Mouse (Mus musculus) MEL (cell line): ENCODE measurements around the gene Izumo1. TPM values are rescaled to one million over a fixed set of nuclear protein-coding genes. Genes with fewer than 3 reads are reported as not detected.

Source experiments
- DNase-seq: peaks from one replicate; pipeline ENCODE4 v3.0.0; 2011; ENCODE audit warnings: low read depth, low spot score
- H3K27ac ChIP-seq: 2 replicates; pipeline ENCODE4 v1.5.1; 2012; ENCODE audit warnings: low read depth, mild to moderate bottlenecking, control low read depth, low read length, moderate library complexity; ENCODE audit not compliant: control insufficient read depth
- H3K27me3 ChIP-seq, 2 experiments: fragments of 150-350 bp in 1 of 2; sonication (generic) in 1 of 2; 2 replicates each; pipeline ENCODE4 v1.6.1; 2012; ENCODE audit warnings: low read length in 2 of 2, mild to moderate bottlenecking in 2 of 2, improper control_type of control experiment in 1 of 2, moderate library complexity in 1 of 2; ENCODE audit not compliant: insufficient read depth in 2 of 2, control insufficient read depth in 1 of 2
- H3K36me3 ChIP-seq, 2 experiments: 2 replicates each; pipeline ENCODE4 v1.6.1; 2012 to 2014; ENCODE audit warnings: low read length in 2 of 2, improper control_type of control experiment in 1 of 2, inconsistent platforms in 1 of 2, mild to moderate bottlenecking in 1 of 2; ENCODE audit not compliant: insufficient read depth in 2 of 2, control insufficient read depth in 1 of 2
- H3K4me1 ChIP-seq, 2 experiments: fragments of 150-350 bp in 1 of 2; sonication (generic) in 1 of 2; 2 replicates each; pipeline ENCODE4 v1.6.1; 2012; ENCODE audit warnings: low read length in 2 of 2, improper control_type of control experiment in 1 of 2, mild to moderate bottlenecking in 1 of 2; ENCODE audit not compliant: insufficient read depth in 2 of 2, control insufficient read depth in 1 of 2
- H3K4me3 ChIP-seq, 2 experiments: fragments of 150-350 bp in 1 of 2; sonication (generic) in 1 of 2; 2 replicates each; pipeline ENCODE4 v1.5.1; 2012; ENCODE audit warnings: low read depth in 2 of 2, low read length in 2 of 2, mild to moderate bottlenecking in 2 of 2, moderate library complexity in 2 of 2, control low read depth in 1 of 2, improper control_type of control experiment in 1 of 2; ENCODE audit not compliant: control insufficient read depth in 1 of 2, insufficient read depth in 1 of 2
- H3K79me2 ChIP-seq: 2 replicates; pipeline ENCODE4 v1.6.1; 2012; ENCODE audit warnings: mild to moderate bottlenecking, low read length, moderate library complexity; ENCODE audit not compliant: control insufficient read depth, poor library complexity, insufficient read depth
- H3K9ac ChIP-seq: 2 replicates; pipeline ENCODE4 v1.6.1; 2012; ENCODE audit warnings: low read depth, mild to moderate bottlenecking, control low read depth, low read length, moderate library complexity; ENCODE audit not compliant: control insufficient read depth, poor library complexity, severe bottlenecking
- H3K9me3 ChIP-seq: fragments of 150-350 bp; sonication (generic); replicated peaks from 2 replicates; pipeline ENCODE4 v1.6.1; 2012; ENCODE audit warnings: mild to moderate bottlenecking, low read length, improper control_type of control experiment, moderate library complexity; ENCODE audit not compliant: insufficient read depth
- BHLHE40 ChIP-seq: IDR thresholded peaks from 2 replicates; pipeline ENCODE4 v1.6.1; 2012; ENCODE audit warnings: low read depth, mild to moderate bottlenecking, inconsistent platforms, low read length, improper control_type of control experiment, borderline replicate concordance
- CHD1 ChIP-seq: IDR thresholded peaks from 2 replicates; pipeline ENCODE4 v1.6.1; 2012; ENCODE audit warnings: low read depth, mild to moderate bottlenecking, inconsistent platforms, low read length, improper control_type of control experiment
- E2F4 ChIP-seq: IDR thresholded peaks from 2 replicates; pipeline ENCODE4 v1.6.1; 2011; ENCODE audit warnings: low read depth, low read length, improper control_type of control experiment, borderline replicate concordance
- ELF1 ChIP-seq: IDR thresholded peaks from 2 replicates; pipeline ENCODE4 v1.6.1; 2014; ENCODE audit warnings: low read depth, mild to moderate bottlenecking, inconsistent platforms, low read length, improper control_type of control experiment, moderate library complexity
- ETS1 ChIP-seq: IDR thresholded peaks from 2 replicates; pipeline ENCODE4 v1.6.1; 2012; ENCODE audit warnings: low read depth, mild to moderate bottlenecking, inconsistent platforms, low read length, improper control_type of control experiment, moderate library complexity
- GABPA ChIP-seq: IDR thresholded peaks from 2 replicates; pipeline ENCODE4 v1.6.1; 2012; ENCODE audit warnings: low read depth, mild to moderate bottlenecking, inconsistent platforms, low read length, improper control_type of control experiment, moderate library complexity
- GATA1 ChIP-seq: IDR thresholded peaks from 2 replicates; pipeline ENCODE4 v1.6.1; 2011; ENCODE audit warnings: low read depth, low read length, improper control_type of control experiment
- HCFC1 ChIP-seq: IDR thresholded peaks from 2 replicates; pipeline ENCODE4 v1.6.1; 2012; ENCODE audit warnings: low read depth, mild to moderate bottlenecking, inconsistent platforms, low read length, improper control_type of control experiment, moderate library complexity
- JUND ChIP-seq: IDR thresholded peaks from 2 replicates; pipeline ENCODE4 v1.6.1; 2011; ENCODE audit warnings: low read depth, mild to moderate bottlenecking, improper control_type of control experiment, low read length
- KAT2A ChIP-seq: conservative IDR thresholded peaks from 2 replicates; pipeline ENCODE4 v1.6.1; 2012; ENCODE audit warnings: low read depth, low read length, improper control_type of control experiment, inconsistent platforms
- MAFK ChIP-seq: IDR thresholded peaks from 2 replicates; pipeline ENCODE4 v1.6.1; 2011; ENCODE audit warnings: low read depth, mild to moderate bottlenecking, low read length, improper control_type of control experiment, borderline replicate concordance
- MAX ChIP-seq: IDR thresholded peaks from 2 replicates; pipeline ENCODE4 v1.6.1; 2011; ENCODE audit warnings: low read length, improper control_type of control experiment
- MYB ChIP-seq: IDR thresholded peaks from 2 replicates; pipeline ENCODE4 v1.6.1; 2011; ENCODE audit warnings: mild to moderate bottlenecking, low read depth, low read length, improper control_type of control experiment
- POLR2A ChIP-seq, 2 experiments: IDR thresholded peaks; 2 replicates each; pipeline ENCODE4 v1.6.1; 2011 to 2012; ENCODE audit warnings: low read length in 2 of 2, mild to moderate bottlenecking in 2 of 2, control low read depth in 1 of 2, improper control_type of control experiment in 1 of 2, low read depth in 1 of 2, moderate library complexity in 1 of 2; ENCODE audit not compliant: control insufficient read depth in 1 of 2, insufficient read depth in 1 of 2, poor library complexity in 1 of 2
- RCOR1 ChIP-seq: IDR thresholded peaks from 2 replicates; pipeline ENCODE4 v1.6.1; 2012; ENCODE audit warnings: low read depth, mild to moderate bottlenecking, inconsistent platforms, low read length, improper control_type of control experiment
- SMC3 ChIP-seq: IDR thresholded peaks from 2 replicates; pipeline ENCODE4 v1.6.1; 2011; ENCODE audit warnings: low read depth, low read length, improper control_type of control experiment
- TBP ChIP-seq: IDR thresholded peaks from 2 replicates; pipeline ENCODE4 v1.8.0; 2011; ENCODE audit warnings: low read depth, low read length, improper control_type of control experiment
- UBTF ChIP-seq: IDR thresholded peaks from 2 replicates; pipeline ENCODE4 v1.6.1; 2012; ENCODE audit warnings: low read depth, mild to moderate bottlenecking, inconsistent platforms, low read length, improper control_type of control experiment, moderate library complexity, borderline replicate concordance; ENCODE audit not compliant: insufficient read depth
- USF2 ChIP-seq, 2 experiments: IDR thresholded peaks; 2 replicates each; pipeline ENCODE4 v1.6.1; 2011 to 2012; ENCODE audit warnings: improper control_type of control experiment in 2 of 2, low read length in 2 of 2, borderline replicate concordance in 1 of 2, inconsistent platforms in 1 of 2, low read depth in 1 of 2, mild to moderate bottlenecking in 1 of 2; ENCODE audit not compliant: insufficient read depth in 1 of 2
- ZKSCAN1 ChIP-seq: IDR thresholded peaks from 2 replicates; pipeline ENCODE4 v1.6.1; 2012; ENCODE audit warnings: low read depth, mild to moderate bottlenecking, inconsistent platforms, low read length, improper control_type of control experiment, moderate library complexity
- ZNF384 ChIP-seq: IDR thresholded peaks from 2 replicates; pipeline ENCODE4 v1.6.1; 2012; ENCODE audit warnings: low read depth, mild to moderate bottlenecking, inconsistent platforms, low read length, improper control_type of control experiment
- polyA plus RNA-seq, 2 experiments: library from polyadenylated mRNA; stranded (reverse) in 1 of 2; unstranded in 1 of 2; fragments of >175 nt in 1 of 2; fragments of >200 nt in 1 of 2; gene quantifications; 2 replicates each; pipeline versions ENCODE4 v1.2.1 to v1.2.4; 2012; ENCODE audit warnings: low replicate concordance in 2 of 2, low read depth in 1 of 2; ENCODE audit not compliant: insufficient read length in 2 of 2, insufficient read depth in 1 of 2, missing spikeins in 1 of 2
- total RNA-seq: library from RNA; depleted of rRNA; stranded (reverse); fragments of 300-350 nt; gene quantifications from 2 replicates; pipeline ENCODE4 v1.2.3, GENCODE M21; 2012

Gene Izumo1
- total and polyA plus RNA-seq, 3 experiments: 0.04 TPM; not detected in 2

DNA sequence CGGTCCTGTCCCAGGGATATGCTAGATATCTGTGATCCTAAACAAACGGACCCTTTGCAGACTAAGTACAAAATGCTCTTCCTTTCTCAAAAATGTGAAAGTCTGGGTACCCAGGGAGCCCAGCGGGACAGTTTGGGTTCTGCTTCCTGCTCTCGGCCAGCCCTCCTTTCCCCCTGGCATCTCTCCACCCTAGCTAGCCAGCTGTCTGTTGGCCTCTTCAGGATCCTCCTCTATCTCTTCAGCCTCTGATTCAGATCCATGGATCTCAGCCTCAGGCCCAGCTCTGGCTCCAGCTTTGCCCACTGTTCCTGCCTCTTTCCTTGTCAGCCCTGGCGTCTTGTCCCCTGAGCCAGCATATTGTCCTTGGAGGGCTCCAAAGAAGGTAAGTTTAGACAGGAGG lies 20.5 kb downstream of the Izumo1 start:
- H3K79me2 ChIP-seq: no peaks in the 10 kb centered on the region
- TF ChIP-seq ELF1: no peak
- TF ChIP-seq KAT2A: no peak
- no peak for TF ChIP-seq USF2 (IDR thresholded peaks at IDR 0.05; ENCODE audit: borderline replicate concordance in 1 of 2, insufficient read depth in 1 of 2, low read depth in 1 of 2, low read length in 2 of 2)
- no peak for TF ChIP-seq RCOR1
- TF ChIP-seq POLR2A (IDR thresholded peaks at IDR 0.05; ENCODE audit: control insufficient read depth in 1 of 2, insufficient read depth in 1 of 2, low read depth in 1 of 2, low read length in 2 of 2, poor library complexity in 1 of 2): no peak
- TF ChIP-seq GABPA: no peak
- TF ChIP-seq GATA1: no peak
- no peak for TF ChIP-seq TBP
- TF ChIP-seq MAX: no peak
- TF ChIP-seq CHD1: no peak
- TF ChIP-seq BHLHE40: no peak
- no peak for TF ChIP-seq ZNF384
- no peak for TF ChIP-seq MYB
- TF ChIP-seq SMC3: no peak
- peaks cover 0 to 1% of the 10 kb centered on the region in 2 experiments; a peak in 1 of 4 replicates for H3K27me3 ChIP-seq
- H3K4me3 ChIP-seq: no peak overlapping the region
- no peak overlapping the region for H3K27ac ChIP-seq
- DNase-seq: no peak
- no peaks in the 10 kb centered on the region for H3K4me1 ChIP-seq
- H3K9ac ChIP-seq: no peak overlapping the region
- H3K36me3 ChIP-seq: no peaks in the 10 kb centered on the region
- H3K9me3 ChIP-seq: no peaks in the 10 kb centered on the region

DNA sequence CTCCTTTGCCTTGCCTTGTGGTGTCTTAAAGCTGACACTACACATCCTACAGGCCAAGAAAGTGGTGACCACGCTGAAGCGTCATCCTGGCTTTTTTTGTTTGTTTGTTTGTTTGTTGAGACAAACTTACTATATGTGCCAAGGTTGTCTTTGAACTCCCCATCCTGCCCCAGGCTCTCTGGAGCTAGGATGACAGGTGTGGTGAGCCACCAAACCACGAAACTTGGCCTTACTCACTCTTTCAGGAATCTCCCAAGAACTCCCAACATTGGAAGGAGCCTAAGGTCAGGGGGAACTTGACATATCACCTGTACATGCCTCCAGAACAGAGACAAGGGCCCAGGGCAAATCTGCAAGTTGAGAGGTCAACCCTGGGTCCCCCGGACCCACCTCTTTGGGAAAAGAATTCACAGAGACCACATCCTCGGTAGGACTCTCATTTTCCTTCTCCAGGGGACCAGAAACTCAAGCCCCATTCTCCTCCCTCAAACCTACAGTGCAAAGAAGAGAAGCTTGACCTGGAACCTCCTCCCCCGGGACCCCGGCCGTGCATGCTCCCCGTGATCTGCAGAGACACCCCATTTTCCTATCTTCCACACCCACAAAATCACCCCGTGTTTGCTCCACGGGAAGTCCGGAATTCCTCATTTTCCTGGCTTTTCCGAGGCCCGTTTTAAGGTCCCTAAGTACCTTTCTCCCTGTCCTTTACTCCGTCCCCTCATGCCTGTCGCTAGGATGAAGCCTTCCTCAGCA lies 21.1 kb downstream of the Izumo1 start:
- DNase-seq: no peak
- Histone ChIP-seq H3K9ac (no peak overlapping the region), H3K27me3 (peaks cover 0 to 1% of the 10 kb centered on the region in 2 experiments; a peak in 1 of 4 replicates), H3K36me3 (no peaks in the 10 kb centered on the region), H3K79me2 (no peaks in the 10 kb centered on the region), H3K9me3 (no peaks in the 10 kb centered on the region), H3K4me3 (no peak overlapping the region), H3K4me1 (no peaks in the 10 kb centered on the region), H3K27ac (no peak overlapping the region)
- TF ChIP-seq ZKSCAN1 (no peak), ETS1 (no peak), MAFK (no peak), UBTF (no peak), E2F4 (no peak), HCFC1 (no peak), SMC3 (no peak), JUND (no peak)
